Mouse (Mus musculus) cortical plate, adult 2 months (tissue): ENCODE data around the gene Pga5.

Experiments used
- CTCF ChIP-seq: fragments of 200-500 bp; IDR thresholded peaks from 2 replicates; pipeline ENCODE4 v1.5.1; 2011; ENCODE audit warnings: mild to moderate bottlenecking, control low read depth, low read length; ENCODE audit not compliant: insufficient read depth; ENCODE audit errors: extremely low read depth
- POLR2A ChIP-seq: fragments of 200-500 bp; IDR thresholded peaks from 2 replicates; pipeline ENCODE4 v1.6.1; 2011; ENCODE audit warnings: mild to moderate bottlenecking, low read length, control low read depth; ENCODE audit not compliant: insufficient read depth; ENCODE audit errors: extremely low read depth

DNA sequence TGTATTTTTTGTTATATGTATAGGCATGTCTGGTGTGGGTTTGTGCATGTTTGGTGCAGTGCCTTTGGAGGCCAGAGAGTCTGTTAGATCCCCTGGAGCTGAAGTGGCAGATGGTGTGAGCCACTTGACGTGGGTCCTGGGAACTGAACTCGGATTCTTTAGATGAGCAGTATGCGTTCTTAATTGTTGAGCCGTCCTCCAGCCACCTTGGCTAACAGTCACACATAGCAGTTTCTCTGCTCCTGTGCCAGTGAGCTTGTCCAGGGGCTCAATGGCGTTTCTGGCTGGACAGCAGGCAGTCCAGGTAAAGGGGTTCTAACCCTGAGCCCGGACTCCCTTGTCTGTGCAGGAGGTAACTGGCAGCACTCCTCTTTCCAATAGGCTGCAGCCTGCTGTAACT, 31.0 kb upstream of the Pga5 start:
- TF ChIP-seq CTCF, result no peak
- no peak for TF ChIP-seq POLR2A
